Mouse (Mus musculus): ENCODE measurements around the gene Dusp9. TPM values are rescaled to one million over a fixed set of nuclear protein-coding genes. Genes with fewer than 3 reads are reported as not detected.
A peak's percentile ranks its signal among the peaks of the same experiment; 100 is the strongest.

Dusp9 gene
- polyA plus RNA-seq, 1 experiment: 4.3 TPM

DNA sequence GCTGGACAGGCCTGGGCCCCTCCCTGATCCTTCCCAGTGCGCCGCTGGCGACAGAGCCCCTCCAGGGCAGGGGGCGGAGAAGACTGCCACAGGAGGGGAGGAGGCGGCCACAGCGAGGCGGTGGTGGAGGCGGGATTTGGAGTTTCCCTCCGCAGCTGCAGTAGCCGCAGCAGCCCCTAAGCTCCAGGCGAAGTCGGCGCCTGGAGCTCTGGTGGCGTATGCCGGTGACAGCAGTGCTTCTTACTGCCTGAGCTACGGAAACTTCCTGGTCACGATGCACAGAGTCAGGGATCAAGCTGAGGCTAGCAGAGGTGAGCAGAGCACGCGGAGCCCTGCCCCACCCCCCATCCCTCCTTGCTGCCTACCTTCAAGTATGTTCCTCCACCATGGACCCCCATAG lies 3.8 kb upstream of the Dusp9 start:
- TF ChIP-seq CTCF (IDR thresholded peaks at IDR 0.05; ENCODE audit: borderline replicate concordance, insufficient read depth, low read length) (no peak), POLR2A (IDR thresholded peaks at IDR 0.05; ENCODE audit: low read depth, low read length) (no peak)
- H3K4me3 ChIP-seq (ENCODE audit: insufficient read depth, low read length): no peak overlapping the region
- H3K27ac ChIP-seq (ENCODE audit: insufficient read depth, low read length): no peak overlapping the region
- H3K4me1 ChIP-seq (ENCODE audit: control insufficient read depth, insufficient read depth, low read length): no peaks in the 10 kb centered on the region

- Histone ChIP-seq H3K4me3 (ENCODE audit: insufficient read depth, low read length) (no peak overlapping the region), H3K27ac (ENCODE audit: insufficient read depth, low read length) (no peak overlapping the region), H3K4me1 (ENCODE audit: control insufficient read depth, insufficient read depth, low read length) (no peaks in the 10 kb centered on the region)
- TF ChIP-seq CTCF (IDR thresholded peaks at IDR 0.05; ENCODE audit: borderline replicate concordance, insufficient read depth, low read length): no peak
- no peak for TF ChIP-seq POLR2A (IDR thresholded peaks at IDR 0.05; ENCODE audit: low read depth, low read length)
These were observed 1.8 kb upstream of the Dusp9 start for GRCm38 (mm10) chrX:73637415-73637814.

DNA sequence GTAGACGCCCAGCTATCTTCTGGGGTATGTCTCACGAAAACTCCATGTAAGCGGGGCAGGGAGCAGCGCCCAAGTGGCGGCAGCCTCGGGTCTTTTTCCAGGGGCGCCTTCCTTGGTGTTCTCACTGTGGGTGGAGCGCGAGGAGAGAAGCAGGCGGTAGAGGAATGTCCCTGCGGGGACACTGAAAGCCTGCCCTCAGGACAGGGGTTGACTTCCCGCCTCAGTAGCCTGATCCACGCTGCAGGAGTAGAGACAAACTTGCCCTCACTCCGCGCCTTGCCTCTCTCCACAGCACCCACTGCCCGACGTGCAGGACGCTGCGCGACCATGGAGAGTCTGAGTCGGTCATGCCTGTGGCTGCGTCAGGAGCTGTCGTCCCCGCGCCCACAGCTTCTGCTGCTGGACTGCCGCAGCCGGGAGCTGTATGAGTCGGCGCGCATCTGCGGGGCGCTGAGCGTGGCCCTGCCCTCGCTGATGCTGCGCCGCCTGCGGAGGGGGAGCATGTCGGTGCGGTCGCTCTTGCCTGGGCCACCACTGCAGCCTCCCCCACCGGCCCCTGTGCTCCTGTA lies 766 bp downstream of the Dusp9 start:
- TF ChIP-seq CTCF (IDR thresholded peaks at IDR 0.05; ENCODE audit: borderline replicate concordance, insufficient read depth, low read length) (no peak), POLR2A (IDR thresholded peaks at IDR 0.05; ENCODE audit: low read depth, low read length) (no peak; the same call in 1 of the 2 replicates)
- Histone ChIP-seq H3K4me1 (ENCODE audit: control insufficient read depth, insufficient read depth, low read length) (no peaks in the 10 kb centered on the region), H3K27ac (ENCODE audit: insufficient read depth, low read length) (no peak overlapping the region), H3K4me3 (ENCODE audit: insufficient read depth, low read length) (peak overlapping the region; percentile 56)

DNA sequence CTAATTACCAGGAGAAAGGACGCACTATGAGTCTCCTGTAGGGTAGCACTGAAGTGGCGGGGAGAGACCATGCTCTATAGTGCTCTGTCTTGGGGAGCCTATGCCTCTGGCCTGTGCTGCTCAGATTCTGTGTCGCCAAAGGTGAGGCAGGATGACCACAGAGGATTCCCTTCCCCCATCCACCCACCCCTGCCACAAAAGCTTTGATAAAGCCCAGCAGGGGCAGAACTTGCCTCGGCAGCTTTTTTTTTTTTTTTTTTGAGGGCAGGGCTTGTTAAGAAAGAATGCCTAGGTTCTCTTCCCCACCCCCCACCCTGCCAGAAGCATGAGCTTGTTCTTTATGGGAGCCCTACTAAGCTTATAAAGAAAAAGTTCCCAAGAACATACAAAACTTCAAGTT lies 5.9 kb downstream of the Dusp9 start:
- no peak overlapping the region for H3K4me3 ChIP-seq (ENCODE audit: insufficient read depth, low read length)
- TF ChIP-seq CTCF (IDR thresholded peaks at IDR 0.05; ENCODE audit: borderline replicate concordance, insufficient read depth, low read length): no peak
- no peak for TF ChIP-seq POLR2A (IDR thresholded peaks at IDR 0.05; ENCODE audit: low read depth, low read length)
- H3K4me1 ChIP-seq (ENCODE audit: control insufficient read depth, insufficient read depth, low read length): no peaks in the 10 kb centered on the region

GRCm38 (mm10) chrX:73650869-73651268 lies 11.7 kb downstream of the Dusp9 start:
- TF ChIP-seq CTCF (IDR thresholded peaks at IDR 0.05; ENCODE audit: borderline replicate concordance, insufficient read depth, low read length): no peak
- no peak for TF ChIP-seq POLR2A (IDR thresholded peaks at IDR 0.05; ENCODE audit: low read depth, low read length)
- no peak overlapping the region for H3K27ac ChIP-seq (ENCODE audit: insufficient read depth, low read length)
- H3K4me3 ChIP-seq (ENCODE audit: insufficient read depth, low read length): no peak overlapping the region
- no peaks in the 10 kb centered on the region for H3K4me1 ChIP-seq (ENCODE audit: control insufficient read depth, insufficient read depth, low read length)

More for the DNA sequence above, 5.9 kb downstream of the Dusp9 start:
- H3K27ac ChIP-seq (ENCODE audit: insufficient read depth, low read length): no peak overlapping the region

GRCm38 (mm10) chrX:73653392-73653791 lies 14.2 kb downstream of the Dusp9 start:
- H3K27ac ChIP-seq (ENCODE audit: insufficient read depth, low read length): no peak overlapping the region
- no peak overlapping the region for H3K4me3 ChIP-seq (ENCODE audit: insufficient read depth, low read length)
- no peaks in the 10 kb centered on the region for H3K4me1 ChIP-seq (ENCODE audit: control insufficient read depth, insufficient read depth, low read length)
- no peak for TF ChIP-seq CTCF (IDR thresholded peaks at IDR 0.05; ENCODE audit: borderline replicate concordance, insufficient read depth, low read length)
- TF ChIP-seq POLR2A (IDR thresholded peaks at IDR 0.05; ENCODE audit: low read depth, low read length): no peak

- Histone ChIP-seq H3K4me1 (ENCODE audit: control insufficient read depth, insufficient read depth, low read length) (no peaks in the 10 kb centered on the region), H3K27ac (ENCODE audit: insufficient read depth, low read length) (no peak overlapping the region), H3K4me3 (ENCODE audit: insufficient read depth, low read length) (no peak overlapping the region)
- peak; percentile 97 for TF ChIP-seq CTCF (IDR thresholded peaks at IDR 0.05; ENCODE audit: borderline replicate concordance, insufficient read depth, low read length)
- TF ChIP-seq POLR2A (IDR thresholded peaks at IDR 0.05; ENCODE audit: low read depth, low read length): no peak
These were observed 15.0 kb downstream of the Dusp9 start for GRCm38 (mm10) chrX:73654177-73654576.

- TF ChIP-seq CTCF (IDR thresholded peaks at IDR 0.05; ENCODE audit: borderline replicate concordance, insufficient read depth, low read length) (peak; percentile 35; the same call in 1 of the 2 replicates), POLR2A (IDR thresholded peaks at IDR 0.05; ENCODE audit: low read depth, low read length) (no peak)
- Histone ChIP-seq H3K4me3 (ENCODE audit: insufficient read depth, low read length) (no peak overlapping the region), H3K27ac (ENCODE audit: insufficient read depth, low read length) (no peak overlapping the region), H3K4me1 (ENCODE audit: control insufficient read depth, insufficient read depth, low read length) (no peaks in the 10 kb centered on the region)
These were observed 16.3 kb downstream of the Dusp9 start for GRCm38 (mm10) chrX:73655529-73655928.

DNA sequence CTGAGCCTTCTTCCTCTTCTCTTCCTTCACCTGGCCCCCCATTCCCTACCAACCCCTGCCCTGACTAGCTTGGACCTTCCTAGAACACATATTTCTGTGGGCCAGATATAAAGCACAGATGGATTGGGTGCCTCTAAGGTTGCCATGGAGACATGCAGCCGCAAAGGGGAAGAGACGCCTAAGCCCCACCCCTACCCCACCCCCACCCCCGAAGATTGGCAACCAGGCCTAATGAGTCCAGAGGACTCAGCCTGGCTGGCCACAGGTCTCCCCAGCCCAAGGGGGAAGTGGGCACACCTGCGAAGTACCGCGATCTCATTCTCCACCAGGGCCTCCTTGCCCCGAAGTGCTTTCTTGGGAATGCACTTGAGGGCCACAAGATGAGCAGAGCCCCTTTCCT lies 19.2 kb downstream of the Dusp9 start:
- no peak overlapping the region for H3K27ac ChIP-seq (ENCODE audit: insufficient read depth, low read length)
- no peak for TF ChIP-seq CTCF (IDR thresholded peaks at IDR 0.05; ENCODE audit: borderline replicate concordance, insufficient read depth, low read length)

GRCm38 (mm10) chrX:73658936-73659574 lies 19.8 kb downstream of the Dusp9 start:
- H3K4me1 ChIP-seq (ENCODE audit: control insufficient read depth, insufficient read depth, low read length): no peaks in the 10 kb centered on the region
- no peak overlapping the region for H3K27ac ChIP-seq (ENCODE audit: insufficient read depth, low read length)
- no peak overlapping the region for H3K4me3 ChIP-seq (ENCODE audit: insufficient read depth, low read length)
- TF ChIP-seq POLR2A (IDR thresholded peaks at IDR 0.05; ENCODE audit: low read depth, low read length): no peak
- no peak for TF ChIP-seq CTCF (IDR thresholded peaks at IDR 0.05; ENCODE audit: borderline replicate concordance, insufficient read depth, low read length)

More for the DNA sequence above, 19.2 kb downstream of the Dusp9 start:
- Histone ChIP-seq H3K4me1 (ENCODE audit: control insufficient read depth, insufficient read depth, low read length) (no peaks in the 10 kb centered on the region), H3K4me3 (ENCODE audit: insufficient read depth, low read length) (no peak overlapping the region)
